Mouse (Mus musculus) embryo, embryonic 11 days (tissue): ENCODE measurements around the gene Agpat4.
A peak's percentile ranks its signal among the peaks of the same experiment; 100 is the strongest.

Experiments
- DNase-seq: peaks from one replicate; pipeline ENCODE4 v3.0.0-alpha.2; 2015

Agpat4 gene

DNA sequence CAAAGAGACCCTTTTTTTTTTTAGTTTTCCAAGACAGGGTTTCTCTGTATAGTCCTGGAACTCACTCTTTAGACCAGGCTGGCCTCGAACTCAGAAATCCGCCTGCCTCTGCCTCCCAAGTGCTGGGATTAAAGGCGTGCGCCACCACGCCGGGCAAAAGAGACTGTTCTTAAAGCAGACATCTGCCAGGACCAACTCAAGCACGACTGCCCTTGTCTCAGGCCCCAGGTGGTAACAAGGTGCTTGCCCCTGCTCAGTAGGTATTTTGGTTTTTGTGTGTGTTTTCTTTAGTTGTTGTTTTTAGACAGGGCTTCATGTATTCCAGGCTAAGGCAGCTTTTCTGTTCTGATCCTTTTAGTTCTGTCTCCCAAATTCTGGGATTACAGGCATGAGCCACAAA is 43.4 kb downstream of the Agpat4 start:
- no peak for DNase-seq

DNA sequence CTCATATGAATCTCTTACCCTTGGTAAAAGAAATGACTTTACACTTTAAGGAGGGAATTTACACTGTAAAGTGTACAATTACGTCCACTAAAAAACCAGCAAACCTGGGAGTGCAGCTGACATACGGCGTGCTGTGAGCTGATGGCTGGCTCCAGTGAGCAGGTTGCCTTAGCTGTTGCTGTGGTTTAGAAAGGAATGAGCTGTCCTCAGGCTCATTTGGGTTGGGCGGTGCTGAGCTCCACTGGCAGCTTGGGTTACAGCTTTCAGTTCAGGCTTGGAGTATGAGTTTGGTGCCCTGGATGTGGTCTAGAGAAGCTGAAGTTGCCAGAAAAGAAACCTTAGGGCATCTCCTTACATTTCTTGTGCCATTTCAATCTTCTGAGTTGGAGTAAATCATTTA is 44.3 kb downstream of the Agpat4 start:
- DNase-seq: no peak

DNA sequence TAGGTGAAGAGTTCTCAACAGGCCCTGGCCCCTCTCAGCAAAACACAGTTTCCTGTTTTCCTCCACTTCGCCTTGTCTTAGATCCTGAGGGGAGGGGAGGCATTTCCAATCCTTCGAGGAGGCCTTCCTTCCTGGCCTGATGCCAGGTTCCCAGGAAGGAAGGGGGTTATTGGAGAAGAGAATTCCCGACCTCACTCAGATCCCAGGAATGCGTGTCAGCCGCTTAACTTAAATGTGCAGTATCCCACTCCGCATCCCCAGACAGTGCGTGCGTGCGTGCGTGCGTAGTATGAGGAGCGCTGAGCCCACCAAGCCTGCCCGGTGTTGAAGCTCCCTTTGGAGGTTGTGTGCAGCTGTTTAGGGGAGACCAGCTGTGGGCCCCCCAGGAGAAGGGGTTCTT is 44.9 kb downstream of the Agpat4 start:
- peak; percentile 46 for DNase-seq

DNA sequence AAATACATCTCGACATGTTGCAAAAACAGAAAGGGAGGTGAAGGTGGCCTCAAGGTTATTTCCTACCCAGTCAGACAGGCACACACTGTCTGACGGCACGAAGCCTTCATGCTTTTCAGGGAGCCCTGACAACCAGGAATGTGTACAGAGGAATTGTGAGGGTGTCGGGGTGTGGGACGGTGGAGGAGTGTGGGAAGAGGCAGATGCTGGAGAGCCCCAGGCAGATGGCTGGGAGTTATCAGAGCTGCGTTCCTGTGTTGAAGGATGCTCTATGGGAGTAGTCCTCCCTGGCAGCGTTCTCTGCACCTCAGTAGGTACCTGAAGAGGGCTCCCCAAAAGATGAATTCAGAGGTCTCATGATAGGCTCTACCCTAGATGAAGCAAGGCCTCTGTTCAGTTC is 45.4 kb downstream of the Agpat4 start:
- DNase-seq: no peak

DNA sequence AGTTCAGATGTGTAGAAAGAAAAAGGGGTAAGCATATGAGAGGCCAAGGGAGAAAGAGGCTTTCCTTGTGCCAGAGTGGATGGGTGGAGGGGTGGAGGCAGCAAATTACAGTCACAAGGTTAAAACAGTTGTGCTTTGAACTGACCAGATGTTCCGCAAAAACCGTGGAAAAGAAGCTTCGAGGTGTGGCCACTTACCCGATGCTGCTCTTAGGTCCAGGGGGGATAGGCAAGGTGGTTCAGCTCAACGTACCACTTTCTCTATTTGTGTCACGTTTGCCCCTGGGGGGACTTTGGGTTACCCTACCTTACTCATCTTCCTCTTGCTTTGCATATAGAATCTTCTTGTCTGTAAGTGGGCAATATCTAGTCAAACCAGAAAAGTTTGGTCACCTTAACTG is 46.0 kb downstream of the Agpat4 start:
- DNase-seq: no peak

DNA sequence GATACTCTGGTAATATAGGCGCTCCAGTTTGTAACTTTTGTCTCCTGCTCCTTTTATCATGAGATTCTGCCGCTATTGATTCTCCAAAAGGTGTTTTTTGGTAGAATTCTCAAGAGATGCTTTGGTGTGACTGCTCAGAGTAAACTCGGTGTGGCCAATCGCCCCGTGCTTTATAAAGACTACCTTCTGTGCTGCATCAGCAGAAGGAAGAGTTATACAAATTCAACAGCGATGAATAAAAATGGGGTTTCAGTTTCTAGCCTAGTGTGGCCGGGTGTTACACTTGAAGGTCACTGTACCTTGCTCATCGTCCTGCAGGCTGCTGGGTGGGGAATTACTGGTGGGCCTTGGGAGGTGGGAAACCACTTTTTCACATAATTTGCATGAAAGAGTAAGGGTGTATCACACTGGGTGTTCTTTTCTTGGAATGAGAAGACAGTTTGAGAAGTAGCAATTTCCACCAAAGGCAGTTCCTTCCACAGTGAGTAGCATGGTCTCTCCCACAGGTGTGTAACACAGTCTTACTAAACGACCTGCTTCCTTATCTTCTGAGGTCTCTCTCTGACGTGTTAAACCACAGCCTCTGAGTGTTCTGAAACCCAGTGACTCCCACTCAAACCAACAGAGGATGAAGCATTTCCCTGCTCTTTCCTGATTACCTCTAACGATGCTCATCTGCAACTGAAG is 46.6 kb downstream of the Agpat4 start:
- no peak for DNase-seq

DNA sequence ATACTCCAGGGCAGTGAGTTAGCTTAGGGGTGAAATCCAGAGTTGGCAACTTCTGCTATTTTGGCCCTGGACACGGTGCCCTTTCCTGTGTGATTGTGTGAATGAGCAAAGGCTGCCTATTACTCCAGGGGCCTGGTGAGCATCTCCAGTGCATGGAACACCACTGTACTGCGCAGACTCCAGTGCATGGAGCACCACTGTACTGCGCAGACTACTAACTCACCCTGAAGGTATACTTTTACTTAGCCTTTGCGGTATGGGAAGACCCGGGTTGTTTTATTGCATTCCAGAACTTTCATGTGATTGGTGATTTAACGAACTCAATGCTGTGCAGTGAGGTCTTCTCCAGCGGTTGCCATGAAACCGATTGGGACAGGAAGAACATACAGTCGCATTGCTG is 47.2 kb downstream of the Agpat4 start:
- DNase-seq: no peak

DNA sequence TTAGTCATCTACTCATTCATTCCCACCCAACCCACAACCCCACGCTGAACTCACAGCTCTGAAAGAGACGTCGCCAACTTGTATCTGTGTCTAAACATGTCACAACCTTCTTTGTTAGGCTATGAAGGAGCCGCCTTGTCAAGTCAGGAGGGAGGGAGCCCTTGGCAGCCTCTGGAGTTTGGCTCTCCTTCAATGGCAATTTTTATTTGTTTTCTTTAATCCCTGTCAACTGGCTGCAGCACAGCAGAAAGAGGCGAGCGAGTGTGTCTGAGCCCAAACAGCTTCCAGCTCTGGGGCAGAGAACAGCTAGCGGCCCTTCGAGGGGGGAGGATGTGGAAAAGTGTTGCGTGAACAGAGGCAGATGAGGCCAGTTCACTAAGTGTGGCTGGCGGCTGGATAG is 50.0 kb downstream of the Agpat4 start:
- no peak for DNase-seq

DNA sequence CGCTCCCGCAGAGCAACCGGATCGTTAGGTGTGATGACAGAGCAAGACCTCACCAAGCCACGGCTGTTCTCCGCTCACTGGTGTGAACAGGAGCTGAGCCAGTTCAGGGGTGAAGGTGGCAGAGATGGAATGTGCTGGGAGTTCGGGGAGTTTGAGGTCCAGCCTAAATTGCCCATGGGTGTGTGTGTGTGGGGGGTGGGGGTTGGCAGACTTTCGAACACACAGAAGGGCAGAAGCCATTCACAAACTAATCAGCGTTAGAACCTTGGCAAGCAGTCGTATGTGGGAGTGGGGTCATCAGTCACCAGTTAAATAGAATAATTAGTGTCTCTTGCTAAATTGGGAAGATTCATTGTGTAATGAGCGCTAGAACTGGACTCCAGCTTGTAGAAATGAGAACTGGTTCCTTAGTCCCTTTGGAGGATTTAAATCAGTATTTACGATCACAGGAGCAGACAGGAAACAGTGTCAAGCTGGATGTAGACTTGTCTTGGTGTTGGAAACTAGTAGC is 50.9 kb downstream of the Agpat4 start:
- no peak for DNase-seq

DNA sequence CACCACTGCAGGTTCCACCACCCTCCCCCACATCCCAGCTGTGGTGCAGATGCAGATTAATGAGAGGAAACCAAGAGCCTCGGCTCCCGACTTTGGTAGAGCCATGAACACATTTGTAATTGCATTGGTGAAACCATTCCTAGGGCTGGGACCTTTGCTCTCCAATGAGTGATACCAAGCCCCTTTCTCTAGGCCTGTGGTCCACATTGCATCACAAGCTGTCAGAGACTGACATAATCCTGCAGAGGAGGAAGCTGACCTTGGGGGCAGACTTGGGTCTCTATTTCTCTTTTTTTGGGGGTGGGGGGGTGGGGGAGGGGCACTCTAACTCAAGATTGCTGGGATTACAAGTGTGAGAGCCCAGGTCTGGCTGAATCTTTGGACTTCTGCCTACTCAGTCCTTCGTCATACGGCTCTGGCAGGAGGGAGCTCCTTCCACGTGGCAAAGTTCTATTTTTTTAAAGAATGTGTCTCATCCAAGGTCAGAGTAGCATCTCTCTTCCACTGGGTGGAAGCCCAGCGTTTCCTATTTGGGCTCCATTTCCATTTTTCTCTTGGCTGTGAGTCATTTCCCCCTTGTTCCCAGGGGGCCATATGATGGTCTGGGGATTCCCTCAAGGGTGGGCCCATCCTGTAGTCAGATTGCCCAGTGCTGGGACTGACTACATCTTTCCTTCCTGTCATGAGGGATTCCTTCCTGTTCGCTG is 52.4 kb downstream of the Agpat4 start:
- DNase-seq: no peak

DNA sequence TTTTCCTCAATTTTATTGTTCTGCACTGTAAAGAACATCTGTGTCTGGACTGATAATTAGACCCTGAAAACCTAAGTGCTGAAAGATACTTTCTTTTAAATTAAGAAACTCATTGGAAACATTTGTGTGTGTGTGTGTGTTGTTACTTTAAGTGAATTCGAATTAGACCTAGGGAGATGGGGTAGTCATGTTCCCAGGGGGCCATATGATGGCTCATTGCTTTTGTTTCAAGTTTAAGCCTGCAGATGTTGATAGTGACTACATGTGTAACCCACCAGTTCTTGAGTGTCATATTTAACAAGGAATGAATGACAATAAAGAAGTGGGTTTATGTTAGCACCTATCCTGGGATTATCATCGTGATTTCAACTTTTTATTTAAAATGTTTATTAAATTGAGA is 53.2 kb downstream of the Agpat4 start:
- DNase-seq: no peak

DNA sequence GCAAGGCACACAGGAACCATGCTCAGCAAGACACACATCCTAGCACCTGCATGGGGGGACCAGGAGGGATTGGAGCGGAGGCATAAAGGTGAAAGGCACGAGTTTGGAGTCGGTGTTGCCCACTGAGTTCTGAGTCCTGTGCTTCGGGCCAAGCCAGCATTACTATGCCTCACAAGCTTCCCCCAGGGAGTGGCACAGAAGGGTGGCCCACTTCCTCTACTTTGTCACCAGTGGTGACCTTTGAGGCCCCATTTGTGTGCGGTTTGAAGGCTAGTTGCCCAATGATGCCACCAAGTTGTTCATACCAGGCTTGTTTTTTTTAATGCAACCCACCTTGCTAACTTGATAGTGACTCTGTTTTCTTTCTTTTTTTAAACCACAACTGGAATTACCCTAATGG is 55.7 kb downstream of the Agpat4 start:
- no peak for DNase-seq

DNA sequence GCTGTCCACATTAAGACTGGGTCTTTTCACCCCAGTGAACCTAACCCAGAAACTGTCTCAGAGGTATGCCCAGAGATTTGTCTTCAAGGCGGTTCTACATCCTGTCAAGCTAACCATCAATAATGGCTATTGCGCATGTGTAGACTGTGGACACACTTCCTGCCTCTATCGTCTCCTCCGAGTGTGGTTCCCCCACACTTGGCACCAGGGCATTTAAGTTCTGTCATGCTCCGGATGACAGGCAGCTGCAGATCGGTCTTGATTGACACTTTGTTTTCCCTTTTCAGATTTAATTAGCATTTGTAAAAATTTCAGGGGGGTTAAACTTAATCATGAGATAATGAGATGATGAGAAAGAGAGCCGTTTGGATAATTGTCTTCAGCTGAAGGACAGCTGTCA is 56.4 kb downstream of the Agpat4 start:
- no peak for DNase-seq

DNA sequence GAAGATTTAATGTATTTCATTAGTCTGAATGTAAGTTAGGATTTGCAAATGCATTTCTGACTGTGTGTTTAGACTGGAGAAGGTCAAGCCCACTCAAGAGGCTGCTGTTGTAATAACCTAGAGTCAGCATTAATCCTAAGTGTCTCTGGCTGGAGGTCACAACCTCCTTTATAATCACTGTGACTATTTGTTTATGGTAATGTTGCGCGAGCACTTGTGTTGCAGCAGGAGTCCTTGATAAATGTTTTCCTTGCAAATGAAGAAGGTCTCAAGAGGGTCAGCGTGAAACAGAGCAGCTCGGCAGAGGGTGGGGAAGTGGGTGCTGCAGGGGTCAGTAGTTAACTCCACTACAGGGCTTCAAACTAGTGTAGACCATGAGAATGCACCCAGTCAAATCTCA is 57.1 kb downstream of the Agpat4 start:
- no peak for DNase-seq

DNA sequence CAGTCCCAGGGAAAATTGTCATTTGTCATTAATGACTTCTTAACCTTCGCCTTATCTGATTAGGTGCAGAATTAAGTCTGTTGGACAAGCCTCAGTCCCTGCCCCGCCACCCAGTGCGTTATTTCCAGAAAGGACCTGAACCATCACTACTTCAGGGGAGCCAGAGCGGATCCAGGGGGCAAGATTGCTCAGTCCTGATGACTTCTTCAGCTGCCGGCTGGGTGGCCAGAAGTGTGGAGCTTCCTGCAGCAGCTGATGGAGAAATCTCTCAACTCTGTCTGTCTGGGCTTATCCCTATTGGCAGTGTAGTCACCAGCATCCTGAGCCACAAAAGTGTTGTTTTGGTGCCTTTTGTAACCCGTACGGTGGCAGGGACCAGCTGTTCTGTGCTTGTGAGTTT is 60.8 kb downstream of the Agpat4 start:
- no peak for DNase-seq

DNA sequence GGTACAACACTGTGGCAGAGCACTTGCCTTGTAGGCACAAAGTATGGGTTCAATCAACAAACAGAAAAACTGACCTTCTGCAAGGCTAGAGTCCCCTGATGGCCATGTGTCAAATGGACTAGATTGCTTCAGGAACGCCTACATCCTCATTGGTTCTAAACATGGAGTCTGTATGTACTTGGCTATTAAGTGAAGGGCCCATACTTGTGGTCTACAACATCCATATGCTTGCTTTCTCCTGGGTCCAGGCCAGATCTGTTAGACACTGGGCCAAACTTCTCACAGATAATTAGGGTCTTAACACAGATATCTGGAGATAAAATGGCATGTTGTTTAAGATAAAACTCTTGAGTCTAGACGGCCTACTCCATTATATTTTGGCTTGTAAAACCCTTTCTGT is 61.3 kb downstream of the Agpat4 start:
- no peak for DNase-seq

DNA sequence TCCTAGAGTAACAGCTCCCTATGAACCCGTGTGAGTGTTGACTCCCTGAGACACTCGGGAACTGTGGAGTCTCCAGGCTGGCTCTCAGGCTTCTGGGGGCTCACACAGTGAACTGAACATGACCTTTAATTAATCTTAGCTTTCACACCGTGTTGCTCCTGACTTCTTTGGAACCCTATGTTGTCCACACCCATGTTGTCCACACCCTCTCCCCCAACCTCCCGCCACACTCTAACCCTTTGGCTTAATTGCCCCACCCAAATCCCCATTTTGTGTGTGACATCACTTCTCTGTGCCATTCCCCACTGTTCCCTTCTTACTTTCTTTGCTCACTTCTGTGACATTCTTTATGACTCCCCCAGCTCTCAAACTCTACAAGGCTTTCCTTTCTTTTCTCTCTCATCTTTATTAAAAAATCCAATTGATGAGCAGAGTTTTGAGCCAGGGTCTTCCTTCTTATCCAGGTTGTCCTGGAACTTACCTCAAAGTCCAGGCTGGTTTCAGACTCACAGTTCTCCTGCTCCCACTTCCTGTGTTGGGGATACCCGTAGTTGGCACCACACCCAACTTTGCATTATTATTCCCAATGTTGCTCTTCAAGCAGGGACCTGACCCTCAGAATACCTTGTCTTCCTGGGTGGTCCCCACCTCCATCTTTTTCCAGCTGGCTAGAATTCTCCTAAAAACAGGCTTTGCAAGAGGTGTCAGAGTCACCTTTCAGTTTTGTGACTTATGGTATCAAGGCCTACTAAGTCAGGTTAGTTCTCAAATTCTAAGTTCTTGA is 64.4 kb downstream of the Agpat4 start:
- no peak for DNase-seq

DNA sequence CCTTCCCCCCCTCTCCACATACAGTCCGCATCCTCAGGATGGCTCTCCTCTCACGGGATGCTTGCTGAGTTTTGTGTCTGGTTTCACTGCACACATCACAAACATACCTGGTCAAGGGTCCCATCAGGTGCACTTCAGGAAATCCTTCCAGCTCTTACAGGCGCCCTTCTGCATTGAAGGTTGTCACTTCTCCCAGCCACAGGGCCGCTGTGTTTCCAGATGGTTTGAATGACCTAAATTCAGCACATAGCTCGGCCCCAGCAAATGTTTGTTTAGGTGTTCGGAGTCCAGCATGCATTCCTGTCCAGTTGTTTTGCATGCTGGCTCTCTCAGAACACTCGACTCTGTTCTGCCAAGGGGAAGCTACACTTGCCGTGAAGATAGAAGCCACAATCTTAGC is 65.8 kb downstream of the Agpat4 start:
- no peak for DNase-seq

DNA sequence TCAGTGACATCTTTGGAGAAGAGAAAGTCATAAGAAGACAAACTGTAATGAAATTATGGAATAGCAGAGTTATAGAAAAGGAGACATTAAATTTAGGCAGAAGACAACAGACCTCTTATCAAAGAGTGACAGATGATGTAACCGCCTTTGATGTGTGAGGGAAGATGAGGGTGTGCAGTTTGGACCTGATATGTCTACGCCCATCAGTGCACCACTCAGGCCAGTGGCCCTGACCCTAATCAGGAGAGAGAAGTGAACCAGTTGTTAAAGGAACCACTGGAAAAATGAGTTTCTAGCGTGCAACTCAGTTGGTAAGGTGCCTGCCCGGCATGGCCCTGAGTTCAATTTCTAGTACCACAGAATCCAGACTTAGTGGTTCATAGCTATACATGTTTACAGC is 67.4 kb downstream of the Agpat4 start:
- no peak for DNase-seq

DNA sequence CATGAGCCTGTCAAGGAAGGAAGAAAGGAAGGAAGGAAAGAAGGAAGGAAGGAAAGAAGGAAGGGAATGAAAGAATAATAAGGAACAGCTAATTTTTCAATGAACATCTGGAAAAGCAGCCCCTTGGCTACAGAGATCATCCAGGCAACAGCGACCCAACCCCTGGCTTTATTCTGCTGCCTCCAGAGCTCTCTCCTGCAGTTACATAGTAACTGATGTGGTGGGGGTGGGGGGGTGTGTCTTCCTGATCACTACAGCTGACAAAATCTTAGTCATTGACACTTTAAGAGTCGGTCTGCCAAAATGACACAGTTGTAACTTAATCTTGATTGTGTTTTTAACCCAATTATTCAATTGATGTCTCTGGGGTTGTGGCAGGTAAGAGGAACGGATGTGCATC is 67.8 kb downstream of the Agpat4 start:
- DNase-seq: no peak

DNA sequence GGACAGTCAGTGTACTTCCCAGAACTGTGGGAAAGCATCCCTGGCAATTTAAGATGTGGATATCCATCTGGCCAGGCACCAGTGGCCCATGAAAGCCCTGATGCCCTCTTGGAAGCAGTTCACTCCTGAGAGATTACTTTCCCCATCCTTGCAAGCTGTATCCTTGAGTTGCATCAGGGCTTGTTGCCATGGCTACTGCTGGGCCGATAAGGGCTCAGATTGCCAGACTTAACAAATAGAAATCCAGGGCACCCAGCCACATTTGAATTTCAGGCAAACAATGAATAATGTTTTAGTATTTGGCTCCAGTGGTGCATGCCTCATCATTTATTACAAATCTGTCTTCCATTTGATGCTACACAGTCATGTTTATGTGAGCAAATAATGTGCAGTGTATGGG is 69.3 kb downstream of the Agpat4 start:
- no peak for DNase-seq

DNA sequence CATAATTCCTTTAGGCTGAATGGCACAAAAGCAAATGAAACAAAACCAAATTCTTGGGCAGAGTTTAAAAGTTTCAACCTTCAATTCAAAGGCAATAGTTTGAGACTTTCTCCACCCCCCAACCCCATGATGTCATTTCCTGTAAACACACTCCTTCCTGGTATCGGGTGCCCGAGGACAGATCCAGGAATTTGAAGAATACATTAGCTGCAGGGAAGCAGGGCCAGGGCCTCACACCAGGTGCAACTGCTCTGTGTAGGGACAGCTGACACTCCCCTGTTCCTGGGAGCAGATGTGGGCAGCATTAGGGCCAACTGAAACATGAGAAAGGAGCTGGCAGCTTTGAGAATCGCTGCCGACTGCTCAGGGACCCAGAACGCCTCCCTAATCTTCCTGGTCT is 76.6 kb downstream of the Agpat4 start:
- DNase-seq: peak; percentile 50

DNA sequence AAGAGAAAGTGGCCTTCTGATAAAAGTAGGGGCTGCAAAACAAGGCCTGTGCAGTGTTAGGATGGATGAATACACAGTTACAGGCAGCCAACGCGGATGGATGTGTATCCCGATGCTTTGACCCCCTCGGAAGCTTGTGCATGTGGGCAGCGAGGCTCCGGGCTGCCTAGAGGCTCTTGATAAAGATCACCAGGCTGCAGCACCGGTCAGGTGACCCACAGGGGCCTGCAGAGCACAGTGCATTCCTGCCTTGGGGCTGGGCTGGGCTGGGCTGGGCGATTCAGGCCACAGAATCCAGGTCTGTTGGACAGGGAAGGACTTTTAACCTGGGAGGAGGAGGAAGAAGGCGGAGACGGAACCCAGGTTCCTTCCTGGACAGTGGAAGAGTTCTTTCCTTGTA is 77.1 kb downstream of the Agpat4 start:
- DNase-seq: peak; percentile 37

DNA sequence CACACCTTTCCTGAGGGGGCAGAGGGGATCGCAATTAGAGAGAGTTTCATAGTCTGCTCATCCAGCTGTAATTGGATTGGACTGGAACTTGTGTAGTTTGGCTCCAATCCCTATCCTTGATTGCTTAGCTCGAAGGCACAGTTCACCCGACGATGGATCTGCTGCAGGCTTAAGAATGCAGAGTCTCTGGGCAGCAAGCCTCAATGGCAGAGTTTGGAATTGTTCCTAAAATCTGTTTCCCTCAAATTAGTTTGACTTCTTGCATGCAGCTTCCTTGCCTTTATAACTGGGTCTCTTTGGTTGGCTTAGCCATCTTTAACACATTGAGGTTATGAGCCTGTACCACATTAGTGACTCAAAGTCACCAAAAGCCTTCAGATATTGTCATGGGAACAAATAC is 81.4 kb downstream of the Agpat4 start:
- DNase-seq: no peak
